Mouse (Mus musculus) stomach, embryonic 14.5 days (tissue): ENCODE measurements around the gene Prkab1. TPM values are rescaled to one million over a fixed set of nuclear protein-coding genes. Genes with fewer than 3 reads are reported as not detected.

Experiments used
- ATAC-seq: fragments of 200-750 bp; cut with Nextera tagmentation; 2 replicates; pipeline ENCODE4 v1.8.0; 2017; ENCODE audit warnings: low read depth, moderate TSS enrichment; ENCODE audit not compliant: insufficient number of reproducible peaks, insufficient read depth, low FRiP score
- H3K27ac ChIP-seq: fragments of 300-500 bp; sonication (generic); 2 replicates; pipeline ENCODE4 v1.5.1; 2014; ENCODE audit warnings: mild to moderate bottlenecking, low read length, moderate library complexity, mixed read lengths
- H3K27me3 ChIP-seq: fragments of 300-500 bp; sonication (generic); 2 replicates; pipeline ENCODE4 v1.6.1; 2014; ENCODE audit warnings: low read length, control low read depth, mixed read lengths; ENCODE audit not compliant: control insufficient read depth, insufficient read depth
- H3K36me3 ChIP-seq: fragments of 300-500 bp; sonication (generic); 2 replicates; pipeline ENCODE4 v1.6.1; 2014; ENCODE audit warnings: mild to moderate bottlenecking, control low read depth, low read length, moderate library complexity, mixed read lengths; ENCODE audit not compliant: control insufficient read depth, insufficient read depth
- H3K4me1 ChIP-seq: fragments of 300-500 bp; sonication (generic); 2 replicates; pipeline ENCODE4 v1.6.1; 2014; ENCODE audit warnings: low read length, control low read depth, mixed read lengths; ENCODE audit not compliant: control insufficient read depth, insufficient read depth
- H3K4me2 ChIP-seq: fragments of 300-500 bp; sonication (generic); replicated peaks from 2 replicates; pipeline ENCODE4 v1.6.1; 2014; ENCODE audit warnings: low read depth, low read length, control low read depth
- H3K4me3 ChIP-seq: fragments of 300-500 bp; sonication (generic); 2 replicates; pipeline ENCODE4 v1.5.1; 2014; ENCODE audit warnings: low read depth, low read length, control low read depth
- H3K9ac ChIP-seq: fragments of 300-500 bp; sonication (generic); replicated peaks from 2 replicates; pipeline ENCODE4 v1.6.1; 2014; ENCODE audit warnings: low read depth, mild to moderate bottlenecking, control low read depth, low read length, moderate library complexity, mixed read lengths
- H3K9me3 ChIP-seq: fragments of 300-500 bp; sonication (generic); 2 replicates; pipeline ENCODE4 v1.6.1; 2016; ENCODE audit warnings: low read depth, low read length, control low read depth; ENCODE audit not compliant: control insufficient read depth
- WGBS: fragments of 180-500 bp; shearing (Covaris S2); extraction: QIAGEN DNeasy Blood & Tissue Kit; methylation state at CpG from one replicate; pipeline ENCODE4 v1.1.7; 2014; 5-methylcytosine and 5-hydroxymethylcytosine counted together
- polyA plus RNA-seq: library from polyadenylated mRNA; unstranded; fragments of >200 nt; fragmentation: Nextera tagmentation; extraction: Ambion mirVana; gene quantifications from 2 replicates; pipeline ENCODE4 v1.2.1, GENCODE M21; 2014

Prkab1 gene
- polyA plus RNA-seq, 1 experiment from 2014 or later, result 60.8 TPM

DNA sequence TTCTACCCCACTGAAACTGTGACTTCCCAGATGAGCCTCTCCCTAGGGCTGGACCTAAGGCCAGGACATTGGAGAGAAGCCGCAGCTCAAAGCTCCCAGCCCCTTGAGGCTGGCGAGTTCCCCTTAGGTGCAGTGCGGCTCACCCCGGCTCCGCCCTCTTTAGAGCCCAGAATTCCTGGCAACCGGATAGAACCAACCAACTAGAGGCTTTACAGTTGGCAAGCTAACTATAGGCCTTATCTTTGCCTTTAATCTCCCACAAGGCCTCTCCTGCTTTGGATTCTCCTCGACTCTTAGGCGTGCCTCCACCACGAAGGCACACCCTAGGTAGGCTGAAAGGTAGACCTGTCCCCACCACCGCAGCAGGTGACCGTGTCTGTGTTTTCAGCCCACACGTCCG, 16.6 kb downstream of the Prkab1 start:
- no peak overlapping the region for H3K9ac ChIP-seq
- H3K4me2 ChIP-seq, result no peak overlapping the region
- WGBS, result 85% methylated on average over 13 of the region's 13 CpGs
- H3K27me3 ChIP-seq, result no peaks in the 10 kb centered on the region
- H3K4me3 ChIP-seq, result no peak overlapping the region
- peak; percentile 30; the same call in 1 of the 2 replicates for ATAC-seq
- H3K4me1 ChIP-seq, result no peaks in the 10 kb centered on the region
- no peak overlapping the region for H3K27ac ChIP-seq
- no peaks in the 10 kb centered on the region; the same call in 1 of the 2 replicates for H3K36me3 ChIP-seq
- H3K9me3 ChIP-seq, result no peaks in the 10 kb centered on the region

DNA sequence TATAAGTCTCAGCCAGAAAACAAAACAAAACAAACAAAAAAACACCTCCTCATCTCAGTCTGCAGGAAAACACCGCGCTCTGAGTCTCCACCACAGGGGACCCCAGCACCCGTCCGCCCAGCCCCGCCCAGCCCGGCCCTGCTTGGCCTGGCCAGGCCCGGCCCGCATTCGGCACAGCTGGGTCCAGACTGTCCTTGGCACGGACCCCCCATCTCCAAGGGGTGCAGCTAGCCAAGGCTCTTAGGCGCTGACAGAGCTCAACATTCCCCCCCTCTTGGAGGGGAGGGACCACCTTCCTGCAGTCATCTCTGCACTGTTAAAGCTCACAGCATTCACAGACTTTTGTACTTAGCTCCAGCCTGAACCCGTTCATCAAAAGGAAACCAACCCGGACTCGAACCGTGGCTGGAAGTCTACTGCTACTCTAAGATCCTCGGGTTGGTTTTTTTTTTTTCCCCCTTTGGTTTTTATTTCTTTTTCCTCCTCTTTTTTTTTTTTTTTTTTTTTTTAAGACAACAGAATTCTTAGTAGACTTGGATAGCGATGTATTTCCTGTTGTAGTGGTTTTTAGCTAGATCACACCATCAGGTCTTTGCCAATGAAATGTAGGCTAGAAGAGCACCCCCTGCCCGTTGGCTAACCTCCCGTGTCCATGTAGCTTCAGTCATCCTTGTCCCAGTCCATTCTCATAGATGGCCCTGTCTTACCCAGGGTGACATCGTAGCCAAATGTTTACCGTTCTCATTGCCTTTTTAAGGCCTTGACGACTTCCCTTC, 17.8 kb downstream of the Prkab1 start:
- WGBS, result 66% methylated on average over 22 of the region's 22 CpGs
- Histone ChIP-seq H3K27me3 (no peaks in the 10 kb centered on the region), H3K36me3 (no peaks in the 10 kb centered on the region; the same call in 1 of the 2 replicates), H3K4me3 (no peak overlapping the region), H3K27ac (no peak overlapping the region), H3K9ac (no peak overlapping the region), H3K9me3 (no peaks in the 10 kb centered on the region), H3K4me1 (no peaks in the 10 kb centered on the region), H3K4me2 (no peak overlapping the region)
- ATAC-seq, result no peak

DNA sequence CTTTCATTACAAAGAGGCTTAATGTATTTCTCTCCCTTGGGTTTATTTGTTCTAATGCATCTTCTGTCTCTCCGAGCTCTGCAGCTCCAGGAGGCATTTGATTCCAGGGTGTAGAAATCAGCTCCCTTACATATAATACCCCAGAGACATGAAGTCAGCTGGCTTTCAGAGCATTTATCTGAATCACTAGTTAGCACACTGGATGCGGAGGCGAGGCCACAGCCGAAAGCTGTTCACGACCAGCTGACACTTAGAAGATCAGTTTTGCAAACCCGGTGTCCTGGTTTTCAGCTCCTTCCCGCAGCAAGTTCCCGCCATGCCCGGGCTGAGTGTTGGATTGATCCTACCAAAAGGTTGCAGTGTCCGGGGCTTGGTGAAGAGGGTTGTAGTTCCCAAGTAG, 20.0 kb downstream of the Prkab1 start:
- no peaks in the 10 kb centered on the region for H3K9me3 ChIP-seq
- H3K4me3 ChIP-seq, result no peak overlapping the region
- H3K36me3 ChIP-seq, result no peaks in the 10 kb centered on the region; the same call in 1 of the 2 replicates
- H3K27ac ChIP-seq, result no peak overlapping the region
- no peak overlapping the region for H3K4me2 ChIP-seq
- H3K9ac ChIP-seq, result no peak overlapping the region
- no peaks in the 10 kb centered on the region for H3K27me3 ChIP-seq
- ATAC-seq, result no peak
- no peaks in the 10 kb centered on the region for H3K4me1 ChIP-seq
- WGBS, result 89% methylated on average over 10 of the region's 10 CpGs

DNA sequence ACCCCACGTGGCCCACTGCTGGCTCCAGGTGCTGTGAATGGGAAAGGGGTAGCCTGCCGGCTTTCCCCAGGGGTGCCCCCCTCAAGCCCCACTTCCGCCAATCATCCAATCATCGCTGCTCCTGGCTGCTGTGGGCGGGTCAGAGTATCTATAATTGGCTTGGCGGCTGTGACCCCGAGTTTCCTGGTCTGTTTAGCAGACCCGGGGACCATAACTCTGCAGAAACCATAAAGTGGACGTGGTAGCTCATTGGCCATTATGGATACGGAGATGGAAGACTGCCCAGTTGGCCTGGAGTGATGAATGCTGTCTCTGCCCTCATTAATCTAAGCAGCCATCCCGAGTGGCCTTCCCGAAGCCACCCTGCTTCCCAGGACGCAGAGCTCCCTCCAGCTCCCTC, 20.5 kb downstream of the Prkab1 start:
- Histone ChIP-seq H3K27ac (no peak overlapping the region), H3K4me2 (no peak overlapping the region), H3K36me3 (no peaks in the 10 kb centered on the region; the same call in 1 of the 2 replicates), H3K9ac (no peak overlapping the region), H3K9me3 (no peaks in the 10 kb centered on the region), H3K4me1 (no peaks in the 10 kb centered on the region), H3K27me3 (no peaks in the 10 kb centered on the region), H3K4me3 (no peak overlapping the region)
- WGBS, result 45% methylated on average over 13 of the region's 13 CpGs
- no peak for ATAC-seq

DNA sequence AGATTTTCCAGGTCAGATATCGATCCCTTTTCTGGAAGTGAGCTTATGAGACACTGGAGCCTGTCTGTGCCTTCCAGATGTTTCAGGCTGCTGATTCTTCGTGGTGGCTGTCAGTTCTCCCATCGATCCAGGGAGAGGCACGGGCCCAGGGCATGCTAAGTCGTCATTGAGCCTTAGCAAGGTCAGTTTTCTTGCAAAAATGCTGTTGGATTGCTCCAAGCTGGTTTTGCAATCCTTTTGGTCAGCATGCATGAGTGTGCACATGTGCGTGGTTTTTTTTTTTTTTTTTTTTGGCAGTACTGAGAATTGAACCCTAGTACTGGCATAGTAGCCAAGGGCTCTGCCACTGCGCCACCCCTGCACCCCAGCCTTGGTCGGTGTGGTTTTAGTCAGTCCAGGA, 21.2 kb downstream of the Prkab1 start:
- no peaks in the 10 kb centered on the region for H3K27me3 ChIP-seq
- no peak for ATAC-seq
- H3K9ac ChIP-seq, result no peak overlapping the region
- no peak overlapping the region for H3K4me3 ChIP-seq
- no peaks in the 10 kb centered on the region for H3K9me3 ChIP-seq
- H3K4me1 ChIP-seq, result no peaks in the 10 kb centered on the region
- no peak overlapping the region for H3K4me2 ChIP-seq
- WGBS, result 81% methylated on average over 8 of the region's 8 CpGs
- no peak overlapping the region for H3K27ac ChIP-seq
- no peaks in the 10 kb centered on the region; the same call in 1 of the 2 replicates for H3K36me3 ChIP-seq

DNA sequence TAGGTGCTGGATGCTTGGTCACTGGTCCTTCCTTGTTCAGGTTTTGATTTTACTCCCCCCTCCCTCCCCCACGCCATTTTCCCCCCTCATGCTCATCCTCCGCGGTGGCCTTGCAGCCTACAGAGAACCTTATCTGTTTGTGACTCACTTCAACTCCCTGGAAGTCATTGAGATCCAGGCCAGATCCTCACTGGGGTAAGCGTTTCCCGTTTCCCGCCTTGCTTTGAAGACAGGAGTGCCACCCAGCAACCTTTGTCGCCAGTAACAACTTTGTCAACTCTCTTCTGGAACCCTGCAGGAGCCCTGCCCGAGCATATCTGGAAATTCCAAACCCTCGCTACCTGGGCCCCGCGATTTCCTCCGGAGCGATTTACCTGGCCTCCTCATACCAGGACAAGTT, 26.9 kb downstream of the Prkab1 start:
- 78% methylated on average over 13 of the region's 13 CpGs for WGBS
- no peak for ATAC-seq
- H3K9me3 ChIP-seq, result no peaks in the 10 kb centered on the region

DNA sequence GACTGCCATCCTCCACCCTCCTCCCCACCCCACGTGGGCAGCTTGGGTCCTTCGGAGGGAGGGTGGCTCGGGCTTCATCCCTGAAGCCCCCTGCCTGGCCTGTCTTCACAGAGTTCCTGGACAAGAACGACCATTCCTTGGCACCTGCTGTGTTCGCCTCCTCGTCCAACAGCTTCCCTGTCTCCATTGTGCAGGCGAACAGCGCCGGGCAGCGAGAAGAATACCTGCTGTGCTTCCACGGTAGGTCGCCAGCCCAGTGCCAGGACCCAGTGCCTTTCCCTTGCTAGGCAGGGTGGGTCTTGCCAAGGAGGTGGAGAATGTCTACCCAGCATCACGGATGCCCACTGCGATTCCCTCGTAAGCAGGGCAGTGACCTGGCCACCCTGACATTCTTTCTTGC, 30.2 kb downstream of the Prkab1 start:
- no peaks in the 10 kb centered on the region for H3K27me3 ChIP-seq
- no peak for ATAC-seq

More for the DNA sequence above, 26.9 kb downstream of the Prkab1 start:
- Histone ChIP-seq H3K4me1 (no peaks in the 10 kb centered on the region), H3K9ac (no peak overlapping the region), H3K27me3 (no peaks in the 10 kb centered on the region), H3K27ac (no peak overlapping the region), H3K4me3 (no peak overlapping the region), H3K36me3 (peaks cover 3% of the 10 kb centered on the region; the same call in 1 of the 2 replicates), H3K4me2 (no peak overlapping the region)

DNA sequence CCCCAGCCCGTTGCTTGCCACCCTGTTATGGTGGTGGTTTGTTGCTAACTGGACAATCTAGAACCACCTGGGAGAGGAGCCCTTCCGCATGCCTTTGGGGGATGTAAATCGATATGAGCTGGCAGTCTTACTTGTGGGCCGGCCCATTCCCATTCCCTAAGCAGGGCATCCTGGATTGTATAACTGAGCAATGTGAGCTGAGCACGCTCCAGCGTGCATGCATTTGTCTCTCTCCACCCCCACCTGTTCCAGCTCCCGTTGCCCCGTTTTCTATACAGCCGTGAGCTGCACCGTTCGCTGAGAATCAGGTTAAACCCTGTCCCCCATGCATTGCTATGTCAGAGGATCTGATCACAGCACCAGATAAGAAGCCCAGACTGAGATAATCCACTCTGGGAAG, 32.6 kb downstream of the Prkab1 start:
- H3K9ac ChIP-seq, result no peak overlapping the region
- H3K4me1 ChIP-seq, result no peaks in the 10 kb centered on the region
- no peak overlapping the region for H3K4me2 ChIP-seq
- 94% methylated on average over 11 of the region's 11 CpGs for WGBS
- peaks cover 4% of the 10 kb centered on the region; the same call in 1 of the 2 replicates for H3K9me3 ChIP-seq
- H3K27ac ChIP-seq, result no peak overlapping the region
- ATAC-seq, result no peak
- no peaks in the 10 kb centered on the region for H3K27me3 ChIP-seq
- H3K36me3 ChIP-seq, result peaks cover 8% of the 10 kb centered on the region; the same call in 1 of the 2 replicates
- no peak overlapping the region for H3K4me3 ChIP-seq

More for the DNA sequence above, 30.2 kb downstream of the Prkab1 start:
- Histone ChIP-seq H3K4me3 (no peak overlapping the region), H3K9ac (no peak overlapping the region), H3K4me2 (no peak overlapping the region), H3K9me3 (peaks cover 4% of the 10 kb centered on the region; the same call in 1 of the 2 replicates), H3K36me3 (peaks cover 4% of the 10 kb centered on the region; the same call in 1 of the 2 replicates), H3K4me1 (no peaks in the 10 kb centered on the region), H3K27ac (no peak overlapping the region)
- WGBS, result 92% methylated on average over 15 of the region's 15 CpGs
